Mouse (Mus musculus): Measurements from ENCODE around the gene Ttc30b. TPM values are rescaled to one million over a fixed set of nuclear protein-coding genes. Genes with fewer than 3 reads are reported as not detected.

Gene Ttc30b
- 2.3 and 2.6 TPM in 2 replicates for total RNA-seq (2012; rRNA removed)

DNA sequence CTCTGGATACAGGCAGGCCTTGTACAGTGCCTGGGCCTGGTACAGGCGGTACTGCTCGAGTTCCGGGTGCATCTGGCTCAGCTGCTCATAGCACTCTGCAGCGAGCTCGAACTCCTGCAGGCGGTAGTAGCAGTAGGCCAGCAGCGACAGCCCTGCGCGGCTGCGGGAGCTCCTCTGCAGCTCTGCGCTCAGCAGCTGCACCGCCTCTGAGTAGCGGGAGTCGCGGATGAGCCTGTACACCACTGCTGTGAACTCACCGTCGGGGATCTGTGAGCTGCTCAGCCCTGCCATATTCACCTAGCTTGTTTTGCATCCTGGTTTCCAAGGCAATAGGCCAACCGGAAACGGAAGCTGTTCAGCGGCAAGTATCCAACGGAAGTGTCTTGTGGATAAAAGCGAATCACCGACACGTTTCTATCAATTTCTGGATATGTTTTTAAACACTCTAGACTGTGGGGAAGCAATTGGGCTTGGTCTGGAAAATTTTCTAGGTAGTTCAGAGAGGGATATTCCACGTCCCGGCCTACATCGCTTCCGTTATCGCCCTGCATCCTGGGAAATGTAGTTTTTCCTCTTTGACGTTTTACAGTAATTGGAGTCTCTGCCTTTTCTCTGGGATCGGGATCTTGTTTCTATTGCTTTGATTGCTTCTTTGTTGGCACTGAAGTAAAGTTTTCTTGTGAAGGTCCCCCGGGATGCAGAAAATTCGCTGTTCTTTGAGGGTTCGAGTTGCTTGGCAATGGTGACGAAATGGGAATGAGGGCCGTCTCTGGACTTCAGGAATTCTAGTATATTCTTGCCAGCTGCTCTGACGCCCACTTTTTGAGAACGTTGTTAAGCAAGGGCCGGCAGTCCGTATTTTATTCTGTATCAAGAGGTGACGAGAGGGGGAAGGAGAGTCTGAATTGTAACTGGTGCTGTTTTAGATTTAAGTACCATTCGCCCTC, at the start of gene Ttc30b:
Gene Ttc30b (minus strand): TSS at position 469 of the 947 bp plus-strand sequence.
- peak; percentile 40 for DNase-seq (ENCODE audit: low read depth, low spot score)

DNA sequence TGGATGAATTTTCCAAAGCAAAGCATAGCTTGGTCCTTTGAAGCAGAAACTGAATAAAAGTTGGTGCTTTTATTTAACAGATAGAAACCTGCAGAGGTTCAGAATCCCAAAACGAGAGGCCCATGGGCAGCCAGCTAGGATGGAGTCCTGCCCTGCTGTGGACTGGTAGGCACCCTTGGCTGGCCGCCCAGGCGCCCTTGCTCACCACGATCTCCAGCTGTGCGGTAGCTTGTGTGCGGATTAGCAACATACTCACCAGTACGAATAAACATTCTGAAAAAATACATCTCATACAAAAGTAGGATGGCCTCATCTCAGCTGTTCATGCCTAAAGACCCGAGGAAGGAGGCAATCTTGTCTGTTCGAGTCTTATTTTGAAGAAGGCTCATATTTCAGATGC, 49.4 kb upstream of the Ttc30b start:
- Histone ChIP-seq H3K4me3 (ENCODE audit: insufficient read depth in 1 of 2, low read depth in 1 of 2, low read length in 2 of 2, poor library complexity in 1 of 2, severe bottlenecking in 1 of 2) (no peak overlapping the region), H3K9me3 (ENCODE audit: control insufficient read depth, insufficient read depth, low read depth, low read length) (no peaks in the 10 kb centered on the region), H3K36me3 (ENCODE audit: control insufficient read depth, insufficient read depth, low read length, poor library complexity, severe bottlenecking) (no peaks in the 10 kb centered on the region), H3K9ac (ENCODE audit: insufficient read depth, low read depth, low read length, poor library complexity, severe bottlenecking) (no peak overlapping the region), H3K27ac (ENCODE audit: insufficient read depth, low read depth, low read length, poor library complexity, severe bottlenecking) (no peak overlapping the region), H3K4me1 (ENCODE audit: control insufficient read depth in 2 of 2, insufficient read depth in 2 of 2, low read length in 2 of 2, poor library complexity in 1 of 2) (peaks cover 12 to 15% of the 10 kb centered on the region in 2 experiments; a peak in 3 of 4 replicates)
- no peak for TF ChIP-seq HCFC1 (IDR thresholded peaks at IDR 0.05; ENCODE audit: borderline replicate concordance, insufficient read depth, low read length)
- no peak for TF ChIP-seq ZNF384 (IDR thresholded peaks at IDR 0.05; ENCODE audit: low read depth, low read length)
- no peak for TF ChIP-seq ZC3H11A (IDR thresholded peaks at IDR 0.05; ENCODE audit: borderline replicate concordance, low read depth, low read length)
- no peak for TF ChIP-seq MAFK (IDR thresholded peaks at IDR 0.05; ENCODE audit: insufficient read depth, low read depth, low read length)
- TF ChIP-seq CHD2 (IDR thresholded peaks at IDR 0.05; ENCODE audit: low read depth, low read length) = no peak
- in situ Hi-C loops (cut with MboI; ENCODE audit: low sequenced_read_pairs in 2 of 2, unreplicated experiment in 2 of 2) = no loop called here
- DNase-seq (ENCODE audit: low read depth, low spot score) = no peak

More for the DNA sequence above, at the start of gene Ttc30b:
- TF ChIP-seq HCFC1 (IDR thresholded peaks at IDR 0.05; ENCODE audit: borderline replicate concordance, insufficient read depth, low read length) = peak; percentile 98
- TF ChIP-seq ZNF384 (IDR thresholded peaks at IDR 0.05; ENCODE audit: low read depth, low read length) = no peak
- TF ChIP-seq CHD2 (IDR thresholded peaks at IDR 0.05; ENCODE audit: low read depth, low read length) = no peak
- TF ChIP-seq ZC3H11A (IDR thresholded peaks at IDR 0.05; ENCODE audit: borderline replicate concordance, low read depth, low read length) = no peak
- TF ChIP-seq MAFK (IDR thresholded peaks at IDR 0.05; ENCODE audit: insufficient read depth, low read depth, low read length) = no peak
- no peaks in the 10 kb centered on the region for H3K4me1 ChIP-seq (ENCODE audit: control insufficient read depth in 2 of 2, insufficient read depth in 2 of 2, low read length in 2 of 2, poor library complexity in 1 of 2)
- peak within 1 kb of the TSS; percentile 65 to 78 for H3K4me3 ChIP-seq (ENCODE audit: insufficient read depth in 1 of 2, low read depth in 1 of 2, low read length in 2 of 2, poor library complexity in 1 of 2, severe bottlenecking in 1 of 2)
- no peaks in the 10 kb centered on the region for H3K9me3 ChIP-seq (ENCODE audit: control insufficient read depth, insufficient read depth, low read depth, low read length)
- no peaks in the 10 kb centered on the region for H3K36me3 ChIP-seq (ENCODE audit: control insufficient read depth, insufficient read depth, low read length, poor library complexity, severe bottlenecking)
- H3K9ac ChIP-seq (ENCODE audit: insufficient read depth, low read depth, low read length, poor library complexity, severe bottlenecking) = peak within 1 kb of the TSS; percentile 67
- H3K27ac ChIP-seq (ENCODE audit: insufficient read depth, low read depth, low read length, poor library complexity, severe bottlenecking) = no peak within 1 kb of the TSS
- in situ Hi-C loops (cut with MboI; ENCODE audit: low sequenced_read_pairs in 2 of 2, unreplicated experiment in 2 of 2) = no loop called here

DNA sequence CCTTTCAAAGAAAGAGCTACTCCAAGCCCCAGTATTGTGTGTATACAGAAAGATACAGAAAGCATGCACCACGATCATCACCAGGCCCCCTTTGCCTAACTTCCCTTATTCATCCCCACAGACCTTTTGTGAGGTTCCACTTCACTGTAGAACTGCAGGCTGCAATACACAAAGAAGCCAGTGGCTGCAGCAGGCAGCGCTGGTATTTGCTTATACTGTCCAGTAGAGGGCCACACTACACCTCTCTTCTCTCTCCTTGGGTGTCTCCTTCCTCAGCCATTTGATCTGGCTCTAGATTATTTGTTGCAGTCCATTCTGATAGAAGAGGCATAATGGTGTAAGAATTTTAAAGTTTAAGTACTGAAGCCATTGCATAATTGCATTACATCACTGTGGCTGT, 46.7 kb upstream of the Ttc30b start:
- no peak for TF ChIP-seq MAFK (IDR thresholded peaks at IDR 0.05; ENCODE audit: insufficient read depth, low read depth, low read length)
- no peak for TF ChIP-seq HCFC1 (IDR thresholded peaks at IDR 0.05; ENCODE audit: borderline replicate concordance, insufficient read depth, low read length)
- TF ChIP-seq ZNF384 (IDR thresholded peaks at IDR 0.05; ENCODE audit: low read depth, low read length) = no peak; the same call in 1 of the 2 replicates
- TF ChIP-seq CHD2 (IDR thresholded peaks at IDR 0.05; ENCODE audit: low read depth, low read length) = no peak
- TF ChIP-seq ZC3H11A (IDR thresholded peaks at IDR 0.05; ENCODE audit: borderline replicate concordance, low read depth, low read length) = peak; percentile 56; the same call in 1 of the 2 replicates
- H3K9me3 ChIP-seq (ENCODE audit: control insufficient read depth, insufficient read depth, low read depth, low read length) = no peaks in the 10 kb centered on the region
- in situ Hi-C loops (cut with MboI; ENCODE audit: low sequenced_read_pairs in 2 of 2, unreplicated experiment in 2 of 2) = no loop called here
- H3K27ac ChIP-seq (ENCODE audit: insufficient read depth, low read depth, low read length, poor library complexity, severe bottlenecking) = no peak overlapping the region
- no peak overlapping the region for H3K4me3 ChIP-seq (ENCODE audit: insufficient read depth in 1 of 2, low read depth in 1 of 2, low read length in 2 of 2, poor library complexity in 1 of 2, severe bottlenecking in 1 of 2)
- no peaks in the 10 kb centered on the region for H3K36me3 ChIP-seq (ENCODE audit: control insufficient read depth, insufficient read depth, low read length, poor library complexity, severe bottlenecking)
- peak; percentile 60 for DNase-seq (ENCODE audit: low read depth, low spot score)
- H3K9ac ChIP-seq (ENCODE audit: insufficient read depth, low read depth, low read length, poor library complexity, severe bottlenecking) = no peak overlapping the region
- H3K4me1 ChIP-seq (ENCODE audit: control insufficient read depth in 2 of 2, insufficient read depth in 2 of 2, low read length in 2 of 2, poor library complexity in 1 of 2) = peaks cover 2 to 3% of the 10 kb centered on the region in 2 experiments; a peak in 3 of 4 replicates

DNA sequence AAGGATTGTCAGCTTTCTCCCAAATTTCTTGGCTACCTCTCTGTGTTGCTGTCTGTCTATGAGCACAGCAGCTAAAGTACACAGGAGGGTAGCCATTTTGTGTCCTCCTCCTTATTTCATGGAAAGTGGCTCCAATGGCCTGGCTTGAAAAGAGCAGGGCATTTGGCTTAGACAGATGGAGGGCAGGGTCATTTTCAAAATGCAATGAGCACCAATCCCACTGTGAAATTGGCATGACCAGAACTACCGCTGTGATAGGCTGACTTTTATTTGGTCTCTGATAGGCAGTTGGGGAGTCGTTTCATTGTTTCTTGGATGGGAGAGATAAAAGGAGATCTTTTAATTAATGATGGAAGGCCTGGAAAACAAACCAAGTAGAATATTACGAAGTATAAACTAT, 45.5 kb upstream of the Ttc30b start:
- Histone ChIP-seq H3K9ac (ENCODE audit: insufficient read depth, low read depth, low read length, poor library complexity, severe bottlenecking) (no peak overlapping the region), H3K9me3 (ENCODE audit: control insufficient read depth, insufficient read depth, low read depth, low read length) (no peaks in the 10 kb centered on the region), H3K4me1 (ENCODE audit: control insufficient read depth in 2 of 2, insufficient read depth in 2 of 2, low read length in 2 of 2, poor library complexity in 1 of 2) (peaks cover 2 to 3% of the 10 kb centered on the region in 2 experiments; a peak in 3 of 4 replicates), H3K27ac (ENCODE audit: insufficient read depth, low read depth, low read length, poor library complexity, severe bottlenecking) (no peak overlapping the region), H3K36me3 (ENCODE audit: control insufficient read depth, insufficient read depth, low read length, poor library complexity, severe bottlenecking) (no peaks in the 10 kb centered on the region), H3K4me3 (ENCODE audit: insufficient read depth in 1 of 2, low read depth in 1 of 2, low read length in 2 of 2, poor library complexity in 1 of 2, severe bottlenecking in 1 of 2) (no peak overlapping the region)
- TF ChIP-seq ZNF384 (IDR thresholded peaks at IDR 0.05; ENCODE audit: low read depth, low read length) (no peak), ZC3H11A (IDR thresholded peaks at IDR 0.05; ENCODE audit: borderline replicate concordance, low read depth, low read length) (no peak), MAFK (IDR thresholded peaks at IDR 0.05; ENCODE audit: insufficient read depth, low read depth, low read length) (no peak), HCFC1 (IDR thresholded peaks at IDR 0.05; ENCODE audit: borderline replicate concordance, insufficient read depth, low read length) (no peak), CHD2 (IDR thresholded peaks at IDR 0.05; ENCODE audit: low read depth, low read length) (no peak)
- in situ Hi-C loops (cut with MboI; ENCODE audit: low sequenced_read_pairs in 2 of 2, unreplicated experiment in 2 of 2) = no loop called here
- DNase-seq (ENCODE audit: low read depth, low spot score) = no peak

Measured in ES-E14 (cell line).